Mouse (Mus musculus) ZHBTc4 (cell line): Measurements from ENCODE around the gene Sox5.

Experiments used
- DNase-seq: peaks from one replicate; pipeline ENCODE4 v3.0.0-alpha.2; 2011; ENCODE audit warnings: low read depth, low spot score

Gene Sox5

DNA sequence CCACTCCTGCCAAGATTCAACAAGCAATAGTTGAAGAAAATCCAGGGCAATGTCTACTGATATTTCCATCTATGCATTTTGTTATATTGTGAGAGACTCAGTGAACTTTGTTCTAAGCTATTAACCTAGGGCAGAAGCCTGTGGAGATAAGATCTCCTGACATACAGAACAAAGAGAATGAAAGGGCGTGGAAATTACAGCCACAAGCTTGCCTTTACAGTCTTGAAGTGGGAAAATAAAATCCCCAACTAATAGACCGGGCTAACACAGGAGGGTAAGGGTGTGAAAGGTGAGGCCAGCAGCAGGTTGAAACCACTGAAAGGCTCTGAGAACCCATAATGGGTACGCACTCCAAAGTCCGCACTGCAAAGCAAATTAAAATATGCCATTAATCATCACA is 449.8 kb downstream of the Sox5 start:
- DNase-seq = no peak

DNA sequence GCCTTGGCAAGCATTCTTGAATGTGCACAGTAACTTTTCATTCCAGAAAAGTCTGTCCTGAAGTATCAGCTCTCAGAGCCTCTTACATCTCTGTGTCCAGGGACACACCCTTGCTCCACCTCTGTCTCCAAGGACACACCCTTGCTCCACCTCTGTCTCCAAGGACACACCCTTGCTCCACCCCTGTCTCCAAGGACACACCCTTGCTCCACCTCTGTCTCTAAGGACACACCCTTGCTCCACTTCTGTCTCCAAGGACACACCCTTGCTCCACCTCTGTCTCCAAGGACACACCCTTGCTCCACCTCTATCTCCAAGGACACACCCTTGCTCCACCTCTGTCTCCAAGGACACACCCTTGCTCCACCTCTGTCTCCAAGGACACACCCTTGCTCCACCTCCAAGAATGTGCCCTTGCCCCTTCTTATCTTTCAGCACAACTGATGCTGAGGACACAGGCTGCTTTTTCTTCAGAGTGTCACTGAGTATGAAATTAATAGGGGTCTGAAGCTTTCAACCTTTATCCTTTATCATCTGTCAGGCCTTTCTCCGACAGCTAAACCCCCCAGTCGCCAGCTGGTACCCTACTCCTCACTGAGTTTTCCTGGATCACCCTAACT is 452.4 kb downstream of the Sox5 start:
- no peak for DNase-seq

DNA sequence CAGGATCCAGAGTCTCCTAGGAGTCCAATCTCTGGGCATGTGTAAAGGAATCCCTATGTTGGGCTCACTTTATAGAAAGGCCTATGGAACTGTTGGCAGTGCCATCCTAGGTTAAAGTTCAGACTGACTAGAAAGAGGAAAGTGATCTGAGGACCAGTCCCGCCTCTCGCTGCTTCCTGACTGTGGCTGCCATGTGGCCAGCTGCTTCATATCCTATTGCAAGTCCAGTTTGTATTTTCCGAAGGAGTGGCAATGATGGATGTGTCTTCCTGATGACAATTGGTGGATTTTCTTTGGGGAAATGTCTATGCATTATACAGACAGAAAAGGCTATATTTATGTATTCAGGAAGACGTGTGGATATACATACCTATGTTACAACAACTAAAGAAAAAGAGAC is 453.0 kb downstream of the Sox5 start:
- DNase-seq = no peak

DNA sequence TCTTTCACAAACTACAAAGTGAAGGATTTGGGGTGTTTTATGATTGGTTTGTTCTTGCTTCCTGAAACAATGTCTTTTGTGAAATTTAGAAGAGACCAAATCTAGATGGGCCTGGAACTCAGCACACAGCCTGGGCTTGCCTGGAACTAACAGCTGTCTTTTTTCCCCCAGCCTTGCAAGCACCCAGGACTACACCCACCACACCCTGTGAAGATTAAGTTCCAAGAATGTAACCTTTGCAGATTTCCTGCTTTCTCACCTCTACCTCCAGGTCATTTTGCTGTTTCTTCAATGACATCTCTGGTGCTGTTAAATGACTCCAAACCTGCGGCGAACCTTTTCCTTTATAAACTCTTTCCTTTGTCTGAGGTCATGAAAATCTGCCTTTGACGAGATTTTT is 455.0 kb downstream of the Sox5 start:
- DNase-seq = peak; percentile 69

DNA sequence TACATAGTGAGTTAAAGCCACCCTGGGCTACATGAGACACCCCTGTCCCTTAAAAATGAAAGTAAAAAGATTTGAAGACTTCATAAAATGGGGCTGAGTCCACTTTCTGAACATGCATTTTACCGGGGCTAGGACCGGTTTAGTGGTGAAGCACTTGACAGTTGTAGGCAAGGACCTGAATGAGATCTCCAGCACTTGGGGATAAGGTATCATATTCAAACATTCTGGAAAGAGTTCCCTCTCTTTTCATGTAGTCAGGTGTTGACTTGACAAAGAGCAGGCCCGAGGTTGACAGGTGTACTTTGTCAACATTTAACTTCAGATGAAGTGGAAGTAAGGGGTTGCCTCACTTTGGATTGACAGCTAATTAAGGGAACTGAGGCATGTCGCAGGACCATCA is 458.4 kb downstream of the Sox5 start:
- DNase-seq = no peak

DNA sequence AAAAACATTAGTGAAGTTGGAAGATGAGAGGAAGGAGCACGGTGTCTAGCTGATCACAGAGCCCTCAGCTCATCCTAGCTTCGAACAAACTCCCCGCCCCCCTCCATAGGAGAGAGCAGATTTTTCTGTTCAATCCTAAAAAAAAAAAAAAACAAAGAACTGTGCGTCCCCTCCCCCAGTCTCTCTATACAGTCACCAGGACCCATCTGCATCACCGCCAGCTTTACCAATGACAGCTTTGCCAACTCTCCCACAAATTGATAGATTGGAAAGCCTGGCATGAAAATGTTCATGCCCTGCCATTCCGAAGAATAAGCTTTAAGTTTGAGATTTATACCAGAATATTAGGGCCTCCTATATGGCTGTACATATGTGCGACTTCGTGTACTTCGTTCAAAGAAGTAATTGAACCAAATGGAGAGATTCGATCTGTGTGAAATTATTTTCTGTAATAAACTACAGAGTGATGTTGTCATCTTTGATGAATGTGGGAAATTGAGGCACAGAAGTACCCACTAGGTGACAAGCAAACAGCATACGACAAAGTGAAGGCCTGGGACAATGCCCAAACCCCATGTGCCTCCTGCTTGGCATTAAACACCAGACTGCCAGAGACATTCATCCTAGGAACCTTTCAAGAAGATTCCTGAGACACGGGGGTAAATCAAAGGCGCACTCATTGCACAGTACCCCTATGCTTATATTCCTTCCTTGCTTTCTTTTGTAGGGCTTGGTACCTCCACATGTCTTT is 459.3 kb downstream of the Sox5 start:
- DNase-seq = no peak

DNA sequence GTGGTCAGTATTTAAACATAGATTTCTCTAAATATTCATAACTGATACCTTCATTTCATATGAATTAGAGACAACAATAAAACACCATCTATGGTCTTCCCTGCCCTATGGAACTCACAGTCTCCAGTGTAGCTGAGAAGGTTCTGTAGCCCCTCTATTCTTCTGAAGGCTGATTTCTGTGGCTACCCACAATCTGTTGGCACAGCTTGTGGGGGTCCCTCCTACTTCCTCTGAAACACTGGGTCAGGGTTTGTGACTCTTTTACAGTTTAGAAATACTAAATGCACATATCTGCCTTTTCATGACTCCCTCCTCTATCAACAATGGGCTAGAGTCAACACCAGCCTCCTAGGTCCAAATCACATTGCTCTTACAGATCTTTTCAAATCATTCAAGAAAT is 461.4 kb downstream of the Sox5 start:
- DNase-seq = no peak

DNA sequence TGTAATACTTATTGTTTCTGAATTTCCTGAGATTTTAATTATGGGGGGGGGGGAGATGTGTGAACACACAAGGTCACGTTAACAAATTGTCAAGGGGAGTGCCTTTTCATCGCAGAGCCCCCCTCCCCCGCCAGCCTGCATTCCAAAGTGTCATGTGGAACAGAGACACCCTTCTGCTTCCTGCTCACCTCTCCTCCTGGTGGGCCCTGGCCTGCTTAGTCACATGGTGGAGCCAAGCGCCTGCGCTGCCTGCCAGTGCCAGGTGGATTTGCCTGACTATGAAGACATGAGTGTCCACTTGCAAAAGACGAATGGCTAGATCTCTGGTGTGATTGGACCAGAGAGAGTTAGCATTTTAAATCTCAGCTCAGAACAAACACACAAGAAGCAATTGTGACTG is 462.1 kb downstream of the Sox5 start:
- DNase-seq = peak; percentile 19

DNA sequence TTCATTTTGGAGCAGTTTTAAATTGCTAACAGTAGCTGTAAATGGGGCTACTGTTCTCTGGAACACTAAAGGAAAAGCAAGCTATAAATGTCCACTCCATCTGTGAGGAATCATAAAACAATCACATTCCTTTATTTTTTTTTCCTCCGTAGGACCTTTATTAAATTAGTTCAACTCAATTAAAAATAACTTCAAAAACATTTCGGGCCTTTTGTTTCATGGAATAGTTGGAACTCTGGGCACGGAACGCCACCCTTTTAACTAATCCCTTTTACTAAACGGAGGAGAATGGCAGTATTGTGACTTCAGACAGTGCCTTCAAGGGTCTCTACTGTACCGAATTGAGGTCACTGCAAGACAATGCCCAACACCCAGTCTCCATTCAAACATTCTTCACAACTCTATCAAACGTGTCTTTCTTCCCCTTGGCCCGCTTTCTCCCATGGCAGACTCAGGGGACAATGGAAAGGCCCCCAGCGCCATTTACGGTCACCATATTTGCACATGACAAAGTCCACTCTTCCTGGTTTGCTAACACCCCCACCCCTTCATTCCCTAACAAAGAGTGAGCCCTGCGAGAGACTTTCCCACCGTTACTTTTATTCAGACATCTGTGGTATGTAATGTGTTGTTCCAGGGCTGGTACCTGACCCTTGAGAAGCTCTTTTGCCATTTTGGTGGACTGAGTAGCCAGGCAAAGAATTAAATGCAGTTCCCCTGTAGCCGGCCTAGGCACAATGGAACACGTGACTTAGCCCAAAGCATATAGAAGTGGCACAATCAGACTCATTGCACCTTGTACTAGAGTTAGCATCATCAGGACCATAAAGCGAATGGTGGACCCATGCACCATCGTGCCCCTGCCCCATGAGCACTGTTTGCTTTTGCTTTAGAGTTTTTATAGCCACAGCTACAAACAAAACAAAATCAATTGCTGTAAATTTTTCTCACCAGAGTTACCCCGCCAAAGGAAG is 468.7 kb downstream of the Sox5 start:
- DNase-seq = peak; percentile 39

DNA sequence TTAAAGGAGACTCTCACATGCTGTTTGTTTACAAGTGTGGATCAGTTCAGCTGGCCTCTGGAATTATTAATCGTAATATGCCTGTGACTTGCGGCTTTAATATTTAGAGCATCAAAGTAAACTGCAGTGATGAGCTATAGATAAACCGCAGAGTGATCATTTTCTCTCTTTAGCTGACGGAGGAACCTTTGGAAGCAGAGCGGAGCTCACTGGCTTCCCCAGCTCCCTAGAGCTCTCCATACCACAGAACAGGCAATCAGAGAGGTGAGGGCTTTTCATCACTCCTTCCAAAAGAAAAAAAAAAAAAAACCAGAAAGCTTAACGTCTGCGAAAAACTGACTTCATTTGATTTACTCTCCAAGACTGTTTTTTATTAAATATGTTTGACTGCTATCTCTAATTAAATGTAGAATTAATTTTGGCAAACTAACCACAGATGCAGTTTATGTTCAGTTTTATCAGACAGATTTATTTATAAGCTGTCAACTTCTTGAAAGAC is 469.4 kb downstream of the Sox5 start:
- DNase-seq = no peak

DNA sequence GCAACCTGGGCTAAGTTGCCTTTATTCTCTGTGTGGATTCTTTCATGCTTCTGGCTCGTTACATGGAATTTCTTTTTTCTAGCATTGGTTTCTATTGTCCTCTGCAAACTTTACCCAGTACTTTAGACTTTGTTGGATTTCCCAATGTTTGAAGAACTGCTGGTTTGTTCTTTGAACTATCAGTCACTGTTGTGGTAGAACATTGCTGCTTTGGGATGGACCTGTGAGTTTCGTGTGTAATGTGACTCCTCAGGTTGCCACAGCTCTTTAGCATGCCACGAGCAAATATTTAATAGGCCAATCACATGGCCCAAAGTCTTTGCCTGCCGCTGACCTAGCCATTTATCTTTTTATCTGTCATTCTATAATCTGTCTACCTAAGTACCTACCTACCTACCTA is 470.0 kb downstream of the Sox5 start:
- DNase-seq = no peak

DNA sequence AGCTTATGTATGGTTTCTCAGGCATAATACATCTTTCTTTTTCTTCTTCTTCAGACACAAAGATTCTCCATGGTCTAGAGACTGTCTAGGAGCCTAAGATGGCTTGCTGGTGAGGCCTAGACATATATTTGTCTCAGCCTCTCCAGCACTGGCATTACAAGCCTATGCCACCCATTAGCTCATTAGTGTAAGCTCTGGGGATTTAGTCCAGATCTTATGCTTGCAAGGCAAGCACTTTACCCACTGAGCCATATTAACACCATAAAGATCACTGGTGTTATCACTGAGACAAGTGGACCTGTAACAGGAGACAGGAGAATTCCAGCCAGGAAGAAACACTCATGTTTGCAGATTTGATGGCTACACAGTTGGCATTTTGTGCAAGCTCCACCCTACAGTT is 472.6 kb downstream of the Sox5 start:
- no peak for DNase-seq

DNA sequence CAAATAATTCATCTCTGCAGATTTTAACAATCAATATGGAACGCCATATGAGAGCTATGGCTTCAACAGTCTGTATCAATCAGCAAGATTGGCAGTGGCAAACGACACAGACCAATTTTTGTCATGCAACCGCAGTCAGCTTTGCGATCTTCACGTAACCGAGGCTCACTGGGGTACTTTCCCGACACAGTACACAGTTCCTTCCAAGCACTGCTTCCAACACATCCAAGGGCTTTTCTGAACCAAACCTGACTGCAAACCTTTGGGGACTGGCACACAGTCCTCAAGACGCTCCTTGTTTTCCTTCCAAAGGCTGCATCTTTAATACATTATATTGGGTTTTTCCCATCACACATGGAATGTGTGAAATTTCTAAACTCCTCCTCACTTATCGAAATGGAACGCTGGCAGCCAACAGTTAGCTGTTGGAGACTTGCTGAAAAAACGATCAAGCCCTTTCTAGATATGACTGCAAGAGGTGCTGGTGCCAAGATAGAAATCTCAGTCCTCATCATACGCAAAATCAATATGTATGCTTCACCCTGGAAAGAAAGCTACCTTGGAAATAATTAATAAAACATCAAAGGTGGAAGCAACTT is 474.1 kb downstream of the Sox5 start:
- DNase-seq = no peak

DNA sequence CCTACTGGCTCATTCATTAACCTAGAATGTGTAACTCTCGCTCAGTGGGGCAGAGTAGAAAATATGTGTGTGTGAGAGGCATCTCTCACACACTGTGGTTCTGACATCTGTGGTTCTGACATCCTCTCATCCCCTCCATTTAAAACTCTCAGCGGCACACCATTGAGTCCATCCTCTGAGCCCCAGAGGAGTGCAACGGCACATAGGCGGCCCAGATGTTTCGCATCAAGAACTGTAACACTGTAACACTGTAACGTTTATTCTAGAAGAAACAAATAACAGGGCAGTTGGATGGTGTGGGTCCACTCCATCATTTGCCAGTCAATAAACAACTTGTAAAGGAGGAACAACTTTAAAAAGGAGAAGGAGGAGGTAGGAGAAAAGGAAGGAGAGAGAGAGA is 479.0 kb downstream of the Sox5 start:
- DNase-seq = no peak

DNA sequence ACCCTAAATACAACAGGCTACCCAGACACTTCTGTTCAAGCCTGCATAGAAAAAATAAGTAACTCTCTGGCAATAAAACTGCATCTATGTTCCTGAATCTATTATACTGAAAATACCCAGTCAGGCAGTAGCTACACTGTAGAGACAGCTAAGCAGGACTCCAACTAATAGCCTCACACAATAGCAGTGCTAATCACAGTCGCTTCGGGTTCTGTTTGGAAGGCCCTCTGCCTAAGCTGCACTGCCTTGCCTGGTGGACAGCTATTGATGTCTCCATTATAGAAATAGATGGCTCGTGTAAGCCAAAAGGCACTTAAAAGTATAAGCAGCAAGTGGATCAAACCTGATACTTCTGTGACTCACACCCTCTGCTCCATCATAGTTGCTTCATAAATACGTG is 480.7 kb downstream of the Sox5 start:
- DNase-seq = no peak

DNA sequence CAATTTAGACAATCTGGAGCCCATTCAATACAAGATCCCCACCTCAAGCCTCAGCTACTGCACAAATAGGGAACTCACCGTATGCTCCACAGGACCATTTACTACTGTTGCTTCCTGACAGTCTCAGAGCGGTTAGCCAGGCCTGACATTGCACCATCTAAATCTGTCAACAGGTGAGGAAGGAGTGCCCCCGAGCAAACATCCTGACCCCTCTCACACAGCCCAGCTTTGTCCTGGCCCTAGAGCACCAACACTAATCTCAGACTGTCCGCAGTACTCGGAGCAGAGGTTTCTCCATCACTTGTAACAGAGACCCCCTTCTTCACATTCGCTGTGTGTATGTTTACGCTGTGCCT is 482.3 kb downstream of the Sox5 start:
- no peak for DNase-seq

DNA sequence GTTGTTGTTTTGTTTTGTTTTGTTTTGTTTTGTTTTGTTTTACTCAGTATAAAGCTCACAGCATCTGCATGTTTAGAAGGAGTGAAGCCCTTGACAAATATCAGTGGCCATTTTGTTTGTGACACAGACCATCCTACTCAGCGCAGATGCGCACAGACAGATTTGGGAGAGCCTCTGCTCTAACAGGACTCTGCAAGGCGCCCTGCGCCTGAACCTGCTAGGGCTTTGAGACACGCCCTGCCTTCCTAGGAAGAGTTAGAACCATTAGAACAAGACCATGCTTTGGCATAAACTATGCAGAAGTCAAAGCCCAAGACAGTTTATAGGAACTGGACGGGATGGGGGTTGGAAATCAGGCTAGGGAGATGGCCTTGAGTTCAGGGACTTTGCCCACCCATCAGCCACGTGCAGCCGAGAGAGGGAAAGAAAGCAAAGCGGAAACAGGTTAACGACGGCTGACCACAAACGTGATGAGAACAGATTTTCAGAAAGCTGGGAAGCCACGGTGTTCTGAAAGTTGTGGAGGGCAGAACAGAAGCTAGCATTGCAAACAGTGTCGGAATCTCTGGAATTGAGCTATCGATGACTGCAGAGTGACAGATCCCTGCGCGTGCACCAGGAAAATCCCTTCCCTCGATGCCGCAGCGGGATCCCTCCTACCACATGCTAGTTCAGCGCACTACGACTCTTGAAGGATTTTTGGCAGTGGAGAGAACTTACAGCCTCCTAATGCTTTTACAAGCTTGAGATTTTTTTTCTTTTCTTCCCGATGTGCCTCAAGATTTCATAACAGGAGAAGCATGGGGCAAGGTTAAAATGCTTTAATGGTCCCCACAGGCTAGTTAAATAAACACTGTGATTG is 482.9 kb downstream of the Sox5 start:
- DNase-seq = peak; percentile 66

DNA sequence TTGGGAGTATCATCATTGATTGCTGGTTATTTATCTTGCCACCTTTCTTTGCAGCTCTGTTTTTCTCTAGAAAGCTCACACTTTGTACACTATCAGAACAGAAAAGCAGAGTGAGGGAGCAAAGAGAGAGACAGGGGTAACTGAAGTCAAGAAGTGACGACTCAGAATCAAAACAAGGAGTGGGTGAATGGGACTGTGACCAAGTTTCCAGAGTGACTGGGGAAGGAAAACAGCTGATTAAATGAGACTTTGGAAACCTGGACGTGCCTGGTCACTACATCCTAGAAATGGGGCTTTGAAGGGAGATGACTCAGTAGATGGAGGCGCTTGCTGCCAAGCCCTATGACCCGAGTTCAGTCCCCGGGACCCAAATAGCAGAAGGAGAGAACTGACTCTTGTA is 483.9 kb downstream of the Sox5 start:
- DNase-seq = no peak

DNA sequence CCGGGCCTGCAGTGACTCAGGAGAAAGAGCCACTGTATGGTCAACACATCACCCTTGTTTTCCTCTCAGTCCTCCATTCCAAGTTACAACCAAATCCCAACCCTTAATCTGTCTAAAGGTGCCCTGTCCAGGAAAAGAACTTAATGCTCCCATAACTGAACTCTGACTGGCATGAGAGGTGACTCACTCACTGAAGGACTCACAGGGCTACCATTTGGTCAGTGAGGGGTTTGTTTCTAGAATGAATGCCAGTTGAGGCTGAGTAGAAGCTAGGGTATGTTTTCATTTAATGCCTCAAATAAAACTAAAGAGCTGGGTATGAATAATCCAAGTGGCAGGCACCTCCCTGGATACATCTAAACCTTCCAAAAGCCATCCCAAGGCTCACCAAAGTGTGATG is 484.6 kb downstream of the Sox5 start:
- DNase-seq = no peak

DNA sequence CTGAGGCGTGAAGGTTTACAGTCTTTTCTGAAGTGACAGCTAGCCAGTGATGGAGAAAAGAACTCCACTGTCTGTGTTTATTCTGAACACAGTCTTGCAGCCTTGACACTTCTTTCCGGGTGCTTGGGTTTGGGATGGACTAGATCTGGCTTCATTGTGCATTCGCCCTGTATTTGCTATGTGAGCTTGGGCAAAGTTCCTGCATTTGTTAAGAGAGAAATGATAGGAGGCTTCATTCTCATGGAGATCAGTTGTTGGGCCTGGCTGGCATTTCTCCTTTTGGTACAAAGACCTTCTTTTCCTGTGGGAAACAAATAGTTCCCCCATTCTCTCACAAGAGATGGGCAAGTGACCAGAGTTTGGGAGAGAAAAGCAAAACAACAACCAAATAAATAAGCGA is 490.3 kb downstream of the Sox5 start:
- DNase-seq = peak; percentile 10

DNA sequence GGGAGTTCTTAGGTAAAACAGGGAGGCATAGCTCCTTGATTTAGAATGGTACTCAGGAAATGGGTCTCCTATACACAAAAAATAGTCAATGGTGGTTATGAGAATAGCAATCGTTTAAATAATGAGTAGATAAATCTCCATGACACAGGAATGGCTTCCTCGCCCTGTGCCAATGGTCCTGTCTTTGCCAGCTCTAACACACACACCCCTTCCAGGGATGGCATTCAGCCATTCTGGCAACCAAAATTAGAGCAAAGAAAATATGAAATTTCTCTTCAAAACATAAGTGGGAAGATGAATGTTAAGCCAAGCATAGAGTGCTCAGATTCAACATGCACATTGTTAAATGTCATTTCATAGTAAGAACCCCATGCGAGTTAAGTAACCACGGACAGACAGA is 495.7 kb downstream of the Sox5 start:
- no peak for DNase-seq
